Mouse (Mus musculus) neural tube, embryonic 11.5 days (tissue): Measurements from ENCODE around the gene Naa25. TPM values are rescaled to one million over a fixed set of nuclear protein-coding genes. Genes with fewer than 3 reads are reported as not detected.

Source experiments
- ATAC-seq: fragments of 200-750 bp; cut with Nextera tagmentation; 2 replicates; pipeline ENCODE4 v1.8.0; 2017; ENCODE audit warnings: moderate number of reproducible peaks, mild to moderate bottlenecking, moderate TSS enrichment, moderate library complexity; ENCODE audit not compliant: insufficient read depth, low FRiP score, low TSS enrichment
- DNase-seq: peaks from one replicate; pipeline ENCODE4 v3.0.0-alpha.2; 2015; ENCODE audit warnings: low spot score
- H3K27ac ChIP-seq: fragments of 300-500 bp; sonication (generic); 2 replicates; pipeline ENCODE4 v1.5.1; 2014; ENCODE audit warnings: low read depth, mild to moderate bottlenecking, low read length
- H3K27me3 ChIP-seq: fragments of 300-500 bp; sonication (generic); 2 replicates; pipeline ENCODE4 v1.6.1; 2014; ENCODE audit warnings: mild to moderate bottlenecking, low read length, mixed read lengths; ENCODE audit not compliant: control insufficient read depth, insufficient read depth
- H3K36me3 ChIP-seq: fragments of 300-500 bp; sonication (generic); 2 replicates; pipeline ENCODE4 v1.6.1; 2014; ENCODE audit warnings: mild to moderate bottlenecking, low read length, moderate library complexity, mixed read lengths; ENCODE audit not compliant: control insufficient read depth, insufficient read depth
- H3K4me1 ChIP-seq: fragments of 300-500 bp; sonication (generic); 2 replicates; pipeline ENCODE4 v1.6.1; 2014; ENCODE audit warnings: low read length, mixed read lengths; ENCODE audit not compliant: control insufficient read depth, insufficient read depth
- H3K4me2 ChIP-seq: fragments of 300-500 bp; sonication (generic); 2 replicates; pipeline ENCODE4 v1.6.1; 2014; ENCODE audit warnings: low read depth, mild to moderate bottlenecking, moderate library complexity
- H3K4me3 ChIP-seq: fragments of 300-500 bp; sonication (generic); 2 replicates; pipeline ENCODE4 v1.5.1; 2014; ENCODE audit warnings: low read depth, low read length
- H3K9ac ChIP-seq: fragments of 300-500 bp; sonication (generic); 2 replicates; pipeline ENCODE4 v1.6.1; 2014; ENCODE audit warnings: mild to moderate bottlenecking, low read length
- H3K9me3 ChIP-seq: fragments of 300-500 bp; sonication (generic); 2 replicates; pipeline ENCODE4 v1.6.1; 2016; ENCODE audit warnings: low read length; ENCODE audit not compliant: control insufficient read depth
- WGBS: fragments of 180-500 bp; shearing (Covaris S2); extraction: QIAGEN DNeasy Blood & Tissue Kit; methylation state at CpG from one replicate; pipeline ENCODE4 v1.1.7; 2014; 5-methylcytosine and 5-hydroxymethylcytosine counted together
- polyA plus RNA-seq: library from polyadenylated mRNA; unstranded; fragments of >200 nt; fragmentation: Nextera tagmentation; extraction: Ambion mirVana; gene quantifications from 2 replicates; pipeline ENCODE4 v1.2.1, GENCODE M21; 2014

The Naa25 gene
- polyA plus RNA-seq, 1 experiment from 2014 or later = 57.0 TPM

GRCm38 (mm10) chr5:121469566-121469965, 71.8 kb downstream of the Naa25 start:
- Histone ChIP-seq H3K9ac (no peak overlapping the region), H3K4me1 (no peaks in the 10 kb centered on the region), H3K4me2 (no peak overlapping the region), H3K27me3 (no peaks in the 10 kb centered on the region), H3K36me3 (no peaks in the 10 kb centered on the region), H3K27ac (no peak overlapping the region), H3K4me3 (no peak overlapping the region), H3K9me3 (no peaks in the 10 kb centered on the region)
- ATAC-seq (no peak), DNase-seq (no peak)
- WGBS = 53% methylated on average over 3 of the region's 3 CpGs

DNA sequence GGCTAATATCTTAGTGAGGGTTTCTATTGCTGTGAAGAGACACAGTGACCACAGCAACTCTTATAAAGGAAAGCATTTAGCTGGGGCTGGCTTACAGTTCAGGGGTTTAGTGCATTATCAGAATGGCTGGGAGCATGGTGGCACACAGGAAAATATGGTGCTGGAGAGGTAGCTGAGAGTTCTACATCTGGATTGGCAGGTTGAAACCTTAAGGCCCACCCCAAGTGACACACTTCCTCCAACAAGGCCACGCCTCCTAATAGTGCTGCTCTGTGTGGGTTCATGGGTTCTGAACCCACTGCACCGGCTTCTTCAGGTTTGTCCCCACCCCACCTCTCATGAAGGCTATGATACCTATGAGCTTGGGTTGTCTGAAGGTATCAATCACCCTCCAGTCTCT, 74.7 kb downstream of the Naa25 start:
- ATAC-seq (no peak), DNase-seq (no peak)
- H3K4me1 ChIP-seq = no peaks in the 10 kb centered on the region
- no peak overlapping the region for H3K27ac ChIP-seq
- H3K4me2 ChIP-seq = no peak overlapping the region
- WGBS = 84% methylated on average over 2 of the region's 2 CpGs
- H3K9me3 ChIP-seq = no peaks in the 10 kb centered on the region
- H3K9ac ChIP-seq = no peak overlapping the region
- no peak overlapping the region for H3K4me3 ChIP-seq
- no peaks in the 10 kb centered on the region for H3K36me3 ChIP-seq
- H3K27me3 ChIP-seq = no peaks in the 10 kb centered on the region

DNA sequence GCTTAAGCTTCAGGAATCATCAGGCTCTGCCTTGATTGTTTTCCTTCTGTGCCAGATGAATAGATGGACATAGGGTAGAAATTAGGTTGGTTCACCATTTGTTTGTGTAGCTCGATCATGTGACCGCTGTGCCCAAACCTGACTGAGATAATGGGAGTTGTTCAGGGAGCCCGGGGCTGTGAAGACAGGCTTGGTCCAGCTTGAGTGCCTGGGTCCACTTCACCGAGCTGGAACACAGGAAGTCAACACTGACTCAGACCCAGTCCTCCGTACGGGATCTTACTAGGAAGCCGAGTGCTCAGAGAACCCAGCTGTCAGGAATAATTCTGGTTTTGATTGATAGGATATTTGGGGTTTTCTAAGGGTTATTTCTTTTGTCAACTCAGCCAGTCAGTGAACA, 76.9 kb downstream of the Naa25 start:
- Histone ChIP-seq H3K27me3 (no peaks in the 10 kb centered on the region), H3K4me1 (no peaks in the 10 kb centered on the region), H3K36me3 (no peaks in the 10 kb centered on the region), H3K27ac (no peak overlapping the region), H3K4me3 (no peak overlapping the region), H3K9ac (no peak overlapping the region), H3K9me3 (no peaks in the 10 kb centered on the region), H3K4me2 (no peak overlapping the region)
- 84% methylated on average over 7 of the region's 7 CpGs for WGBS
- no peak for DNase-seq
- no peak for ATAC-seq

DNA sequence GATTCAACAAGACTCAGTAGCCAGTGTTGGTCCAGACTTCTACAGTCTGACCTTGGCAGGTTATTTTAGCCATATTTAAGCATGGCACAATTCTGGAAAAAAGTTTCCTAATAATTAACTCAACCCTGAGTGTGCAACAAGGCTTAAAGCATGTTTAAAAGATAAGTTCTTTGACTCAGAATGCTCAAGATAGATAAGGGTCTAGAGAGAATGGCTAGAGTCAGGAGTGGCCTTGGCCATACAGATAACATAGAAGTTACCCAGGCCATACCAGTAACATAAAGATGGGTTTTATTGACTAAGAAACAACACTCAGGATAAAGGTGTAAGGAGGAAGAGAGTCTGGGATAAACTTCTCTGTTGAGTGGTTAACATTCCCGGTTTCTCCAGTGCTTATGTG, 78.3 kb downstream of the Naa25 start:
- H3K4me3 ChIP-seq = no peak overlapping the region
- no peak overlapping the region for H3K27ac ChIP-seq
- 72% methylated on average over 1 of the region's 1 CpGs for WGBS
- H3K4me2 ChIP-seq = no peak overlapping the region
- ATAC-seq (no peak), DNase-seq (no peak)
- no peaks in the 10 kb centered on the region for H3K27me3 ChIP-seq
- H3K9ac ChIP-seq = no peak overlapping the region
- no peaks in the 10 kb centered on the region for H3K9me3 ChIP-seq
- H3K4me1 ChIP-seq = no peaks in the 10 kb centered on the region
- no peaks in the 10 kb centered on the region for H3K36me3 ChIP-seq

- Histone ChIP-seq H3K27ac (no peak overlapping the region), H3K27me3 (no peaks in the 10 kb centered on the region), H3K4me2 (no peak overlapping the region), H3K9me3 (no peaks in the 10 kb centered on the region), H3K4me3 (no peak overlapping the region), H3K4me1 (no peaks in the 10 kb centered on the region), H3K36me3 (no peaks in the 10 kb centered on the region), H3K9ac (no peak overlapping the region)
- ATAC-seq (no peak), DNase-seq (no peak)
- 40% methylated on average over 3 of the region's 3 CpGs for WGBS
Observed at GRCm38 (mm10) chr5:121477680-121478079, 79.9 kb downstream of the Naa25 start.

- no peak for ATAC-seq
- H3K36me3 ChIP-seq = no peaks in the 10 kb centered on the region
- no peaks in the 10 kb centered on the region for H3K9me3 ChIP-seq
- H3K4me1 ChIP-seq = no peaks in the 10 kb centered on the region
- H3K27me3 ChIP-seq = no peaks in the 10 kb centered on the region
- H3K9ac ChIP-seq = no peak overlapping the region
- no peak overlapping the region for H3K4me2 ChIP-seq
- H3K27ac ChIP-seq = no peak overlapping the region
- WGBS = 83% methylated on average over 5 of the region's 5 CpGs
- no peak overlapping the region for H3K4me3 ChIP-seq
- DNase-seq = no peak
Observed at GRCm38 (mm10) chr5:121484801-121485200, 87.1 kb downstream of the Naa25 start.

DNA sequence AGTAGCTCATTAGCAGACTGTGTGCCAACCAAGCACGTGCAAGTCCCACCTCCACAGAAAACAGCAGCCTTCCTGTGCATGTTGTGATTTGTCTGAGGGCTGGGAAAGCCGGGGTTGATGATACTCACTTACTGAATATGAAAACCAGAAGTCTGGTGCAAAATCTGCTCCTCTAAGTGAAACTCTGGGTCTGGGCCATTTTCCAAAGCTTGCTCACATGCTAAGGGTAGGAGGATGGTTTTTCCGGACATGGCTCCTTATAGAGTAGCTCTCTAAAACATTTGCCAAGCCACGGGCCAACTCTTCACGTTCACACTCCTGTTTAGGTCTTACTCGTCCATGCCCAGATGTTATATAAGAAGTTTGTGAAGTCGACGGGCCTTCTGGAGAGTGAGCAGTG, 95.6 kb downstream of the Naa25 start:
- no peaks in the 10 kb centered on the region for H3K9me3 ChIP-seq
- H3K36me3 ChIP-seq = no peaks in the 10 kb centered on the region
- H3K4me3 ChIP-seq = no peak overlapping the region
- no peaks in the 10 kb centered on the region for H3K27me3 ChIP-seq
- no peak overlapping the region for H3K4me2 ChIP-seq
- ATAC-seq = no peak
- DNase-seq = no peak
- no peak overlapping the region for H3K9ac ChIP-seq
- H3K27ac ChIP-seq = no peak overlapping the region
- H3K4me1 ChIP-seq = no peaks in the 10 kb centered on the region
- 77% methylated on average over 8 of the region's 8 CpGs for WGBS

Other genes starting within 250 kb of the Naa25 start
- gene Ptpn11, start 206.5 kb upstream of the Naa25 start, polyA plus RNA-seq = 23.3 and 26.4 TPM in 2 replicates
- gene Rpl6, start 193.5 kb upstream of the Naa25 start, polyA plus RNA-seq = 598 and 627 TPM in 2 replicates
- gene Hectd4, start 177.7 kb upstream of the Naa25 start, polyA plus RNA-seq = 11.7 and 12.5 TPM in 2 replicates
- 86.9 and 94.6 TPM in 2 replicates for gene Trafd1, start 12.3 kb upstream of the Naa25 start, polyA plus RNA-seq
- 1.1 and 1.8 TPM in 2 replicates for gene Tmem116, start 54.0 kb downstream of the Naa25 start, polyA plus RNA-seq
- 119 and 135 TPM in 2 replicates for gene Erp29, start 54.6 kb downstream of the Naa25 start, polyA plus RNA-seq
- not detected in 2 replicates for gene Adam1b, start 105.5 kb downstream of the Naa25 start, polyA plus RNA-seq
- 2.2 and 3.5 TPM in 2 replicates for gene Adam1a, start 147.5 kb downstream of the Naa25 start, polyA plus RNA-seq
- gene Gm42878, start 147.5 kb downstream of the Naa25 start, polyA plus RNA-seq = not detected in 2 replicates
- 62.6 and 65.3 TPM in 2 replicates for gene Mapkapk5, start 148.0 kb downstream of the Naa25 start, polyA plus RNA-seq
- 53.4 and 71.2 TPM in 2 replicates for gene Aldh2, start 195.9 kb downstream of the Naa25 start, polyA plus RNA-seq
- 1.3 and 1.7 TPM in 2 replicates for gene Acad12, start 221.0 kb downstream of the Naa25 start, polyA plus RNA-seq